Comparison of ENCODE assay signal across 8 mouse cellular contexts in genomic region chr16:95702562-95703545, GRCm38 (mm10). TPM values are rescaled to one million over a fixed set of nuclear protein-coding genes. Genes with fewer than 3 reads are reported as not detected.
A peak's percentile ranks its signal among the peaks of the same experiment; 100 is the strongest.
DNase-seq lines count a peak whose midpoint lies in the region; ATAC-seq lines count a peak whose summit lies in the region.

No protein-coding gene starts in this region.

- no peaks in the 10 kb centered on the region for H3K9me3 ChIP-seq in heart, embryonic 14.5 days (ENCODE audit: control insufficient read depth, low read length)
- no peaks in the 10 kb centered on the region for H3K9me3 ChIP-seq in limb, embryonic 11.5 days (ENCODE audit: control insufficient read depth, low read length)

- H3K4me3 ChIP-seq in heart, embryonic 14.5 days (ENCODE audit: control insufficient read depth in 1 of 2, insufficient read depth in 1 of 2, low read depth in 1 of 2, low read length in 2 of 2), result peak overlapping the region; percentile 79 to 88
- peak overlapping the region; percentile 84 for H3K4me3 ChIP-seq in limb, embryonic 11.5 days (ENCODE audit: low read depth, low read length)

- no peaks in the 10 kb centered on the region for H3K27me3 ChIP-seq in heart, embryonic 14.5 days (ENCODE audit: control insufficient read depth, insufficient read depth, low read length)
- no peaks in the 10 kb centered on the region for H3K27me3 ChIP-seq in limb, embryonic 11.5 days (ENCODE audit: control insufficient read depth, insufficient read depth, low read length)

- DNase-seq in heart, adult 8-10 months (ENCODE audit: low spot score), result peak; percentile 51
- DNase-seq in heart, postnatal 25 days (ENCODE audit: low spot score), result no peak
- DNase-seq in ES-CJ7 (ENCODE audit: low read depth, low spot score), result peak; percentile 21
- peak; percentile 57 for DNase-seq in cerebellum, adult 8-10 months
- peak; percentile 72 for DNase-seq in limb, embryonic 11.5 days (ENCODE audit: low spot score)
- DNase-seq in natural killer cell, adult 2 months (ENCODE audit: low spot score in 2 of 2), result no peak

- peaks cover 13% of the 10 kb centered on the region for H3K36me3 ChIP-seq in heart, embryonic 14.5 days (ENCODE audit: control insufficient read depth, insufficient read depth, low read length)
- H3K36me3 ChIP-seq in limb, embryonic 11.5 days (ENCODE audit: control insufficient read depth, insufficient read depth, low read length), result peaks cover 11% of the 10 kb centered on the region

- peak overlapping the region; percentile 93 for H3K9ac ChIP-seq in heart, embryonic 14.5 days (ENCODE audit: low read length)
- peak overlapping the region; percentile 94 for H3K9ac ChIP-seq in limb, embryonic 11.5 days (ENCODE audit: low read length)

- H3K4me1 ChIP-seq in heart, embryonic 14.5 days (ENCODE audit: control insufficient read depth in 2 of 2, insufficient read depth in 2 of 2, low read length in 2 of 2), result peaks cover 19 to 22% of the 10 kb centered on the region in 2 experiments
- peaks cover 30% of the 10 kb centered on the region for H3K4me1 ChIP-seq in limb, embryonic 11.5 days (ENCODE audit: control insufficient read depth, insufficient read depth, low read length)

- peak; percentile 68 for ATAC-seq in heart, embryonic 14.5 days (ENCODE audit: insufficient number of reproducible peaks, insufficient read depth, low FRiP score, low read depth)
- peak; percentile 67 for ATAC-seq in limb, embryonic 11.5 days (ENCODE audit: insufficient number of reproducible peaks, low FRiP score, low TSS enrichment, low read depth)
- 0 out of 2 replicates have a peak, but pooled peaks have one; percentile 6 for ATAC-seq in monocyte, adult 5-6 weeks (replicated peaks; ENCODE audit: insufficient number of reproducible peaks, low FRiP score, low TSS enrichment, poor library complexity, severe bottlenecking)

- H3K27ac ChIP-seq in heart, embryonic 14.5 days (replicated peaks in 1 of 2; ENCODE audit: control insufficient read depth in 1 of 2, insufficient read depth in 1 of 2, low read depth in 2 of 2, low read length in 2 of 2), result peak overlapping the region; percentile 90 to 91
- H3K27ac ChIP-seq in limb, embryonic 11.5 days (replicated peaks; ENCODE audit: low read depth, low read length), result peak overlapping the region; percentile 94

- 1% methylated on average over 61 of the region's 62 CpGs for whole genome bisulfite sequencing in heart, embryonic 14.5 days
- under 1% methylated on average over 57 of the region's 62 CpGs for WGBS in limb, embryonic 11.5 days

- intact Hi-C loops in heart, postnatal 25 days (cut with DNase I), result loop anchor here (2.0 kb wide), 4 partner anchors 50 to 242 kb away; no protein-coding TSS in a partner anchor

- peak overlapping the region; percentile 73 for H3K4me2 ChIP-seq in heart, embryonic 14.5 days (ENCODE audit: low read length)
- H3K4me2 ChIP-seq in limb, embryonic 11.5 days (ENCODE audit: low read depth, severe bottlenecking), result peak overlapping the region; percentile 77

RNA-seq across cellular contexts. Expression of gene Ets2, which starts 1.0 kb away (rescaled TPM):
- total RNA-seq in heart, adult 8-10 months (2022), result 10 to 100 TPM; 59.7 to 95.7 (median 76.1) TPM
- total RNA-seq in heart, postnatal 25 days (2021), result 10 to 100 TPM; 84.1 to 91.6 TPM
- 46.1 and 49.4 TPM in 2 replicates for polyA plus RNA-seq in heart, embryonic 14.5 days (2014; fragmentation: Nextera tagmentation; extraction: Ambion mirVana)
- polyA plus RNA-seq in limb, embryonic 11.5 days (2014; fragmentation: Nextera tagmentation; extraction: Ambion mirVana), result 98.2 and 112 TPM in 2 replicates
- total RNA-seq in monocyte, adult 5-6 weeks (2017), result 51.5 to 79.9 TPM (median 76.7 TPM) in 3 replicates

Comparison
In these comparisons a context has a peak if more than half of its experiments do, and no peak if none do; other contexts are left out.
1. DNase-seq: peak in heart, adult 8-10 months (single experiment), ES-CJ7 (single experiment), cerebellum, adult 8-10 months (single experiment) and limb, embryonic 11.5 days (single experiment); none in heart, postnatal 25 days (single experiment) and natural killer cell, adult 2 months (0 of 2).
2. ATAC-seq: peak in every context shown above with its lines; median percentile 68 in heart, embryonic 14.5 days; 67 in limb, embryonic 11.5 days; 6 in monocyte, adult 5-6 weeks.